Mouse (Mus musculus) gastrocnemius, postnatal 4 days (tissue): ENCODE results near the gene Triobp. TPM values are rescaled to one million over a fixed set of nuclear protein-coding genes. Genes with fewer than 3 reads are reported as not detected.

Experiments
- microRNA-seq: library from miRNA; unstranded; fragments of <30 nt; microRNA quantifications from one replicate; pipeline ENCODE4 v1.2.0, GENCODE M21; 2021
- total RNA-seq, 2 experiments: library from RNA; stranded (reverse); gene quantifications; 2 replicates each; pipeline ENCODE4 v1.2.3; 2021

Gene Triobp
- total RNA-seq, 2 experiments from 2014 or later = 83.6 to 94.1 TPM

Small RNAs within 50 kb of the gene (microRNA-seq; reads per million reads assigned to microRNA genes)
- 1.3 reads per million for gene Mir6956

Other genes with a start within 250 kb of the Triobp start
- gene Elfn2, start 229.0 kb upstream of the Triobp start, total RNA-seq = under 1 TPM; 0.27 to 0.70 TPM
- gene Mfng, start 174.2 kb upstream of the Triobp start, total RNA-seq = 10 to 100 TPM in 1 of 2 experiments, 1 to 10 TPM in 1; 9.5 to 11.6 TPM
- gene Card10, start 144.7 kb upstream of the Triobp start, total RNA-seq = 10 to 100 TPM; 12.6 to 13.3 TPM
- gene Cdc42ep1, start 105.1 kb upstream of the Triobp start, total RNA-seq = 10 to 100 TPM; 43.2 to 47.6 TPM
- not detected for gene Lgals2, start 92.2 kb upstream of the Triobp start, total RNA-seq
- 10 to 100 TPM; 36.8 to 40.9 TPM for gene Gga1, start 70.5 kb upstream of the Triobp start, total RNA-seq
- gene Gm49510, start 48.1 kb upstream of the Triobp start, total RNA-seq = not detected
- gene Sh3bp1, start 48.0 kb upstream of the Triobp start, total RNA-seq = 10 to 100 TPM; 14.6 to 16.4 TPM
- 10 to 100 TPM; 16.4 to 21.7 TPM for gene Pdxp, start 33.8 kb upstream of the Triobp start, total RNA-seq
- gene Lgals1, start 21.0 kb upstream of the Triobp start, total RNA-seq = 1,000 to 10,000 TPM; 1,203 to 1,363 TPM
- 10 to 100 TPM; 34.4 to 38.6 TPM for gene Nol12, start 12.8 kb upstream of the Triobp start, total RNA-seq
- gene H1f0, start 80.7 kb downstream of the Triobp start, total RNA-seq = 100 to 1,000 TPM; 212 to 246 TPM
- gene Galr3, start 94.2 kb downstream of the Triobp start, total RNA-seq = not detected
- 10 to 100 TPM; 11.6 to 13.5 TPM for gene Ankrd54, start 115.2 kb downstream of the Triobp start, total RNA-seq
- 100 to 1,000 TPM; 106 to 111 TPM for gene Eif3l, start 127.5 kb downstream of the Triobp start, total RNA-seq
- 10 to 100 TPM; 26.5 to 29.4 TPM for gene Micall1, start 161.2 kb downstream of the Triobp start, total RNA-seq
- 10 to 100 TPM; 72.2 to 92.4 TPM for gene Polr2f, start 193.3 kb downstream of the Triobp start, total RNA-seq
- gene 1700088E04Rik, start 193.5 kb downstream of the Triobp start, total RNA-seq = 1 to 10 TPM in 1 of 2 experiments, under 1 TPM in 1; 0.96 to 1.6 TPM
- 10 to 100 TPM; 11.6 to 13.7 TPM for gene Sox10, start 217.5 kb downstream of the Triobp start, total RNA-seq